Mouse (Mus musculus) kidney, postnatal 25 days (tissue): ENCODE results near the gene Pdpn.

ENCODE experiments used
- DNase-seq, 2 experiments: peaks; one replicate each; pipeline ENCODE4 v3.0.0; 2021; ENCODE audit warnings: mixed read lengths in 2 of 2

Gene Pdpn

DNA sequence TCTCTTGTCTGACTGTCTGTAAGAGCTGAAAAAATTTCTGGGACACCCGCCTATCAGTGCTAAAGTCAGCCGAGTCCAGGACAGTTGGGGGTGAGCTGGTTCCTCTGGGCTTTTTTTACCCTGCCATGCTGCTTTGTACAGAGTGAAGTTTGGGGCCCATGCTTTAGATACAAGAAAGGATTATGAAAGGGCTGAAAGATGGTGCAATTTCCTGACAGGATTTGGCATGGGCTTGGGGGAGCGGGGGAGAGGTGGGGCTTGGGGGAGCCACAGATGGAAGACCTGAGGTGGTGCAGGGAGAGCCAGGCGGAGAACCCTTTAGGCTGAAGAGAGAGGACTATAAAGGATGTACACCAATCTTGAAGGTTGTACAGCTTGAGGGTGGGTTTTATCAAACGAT lies 60.2 kb downstream of the Pdpn start:
- DNase-seq = no peak

DNA sequence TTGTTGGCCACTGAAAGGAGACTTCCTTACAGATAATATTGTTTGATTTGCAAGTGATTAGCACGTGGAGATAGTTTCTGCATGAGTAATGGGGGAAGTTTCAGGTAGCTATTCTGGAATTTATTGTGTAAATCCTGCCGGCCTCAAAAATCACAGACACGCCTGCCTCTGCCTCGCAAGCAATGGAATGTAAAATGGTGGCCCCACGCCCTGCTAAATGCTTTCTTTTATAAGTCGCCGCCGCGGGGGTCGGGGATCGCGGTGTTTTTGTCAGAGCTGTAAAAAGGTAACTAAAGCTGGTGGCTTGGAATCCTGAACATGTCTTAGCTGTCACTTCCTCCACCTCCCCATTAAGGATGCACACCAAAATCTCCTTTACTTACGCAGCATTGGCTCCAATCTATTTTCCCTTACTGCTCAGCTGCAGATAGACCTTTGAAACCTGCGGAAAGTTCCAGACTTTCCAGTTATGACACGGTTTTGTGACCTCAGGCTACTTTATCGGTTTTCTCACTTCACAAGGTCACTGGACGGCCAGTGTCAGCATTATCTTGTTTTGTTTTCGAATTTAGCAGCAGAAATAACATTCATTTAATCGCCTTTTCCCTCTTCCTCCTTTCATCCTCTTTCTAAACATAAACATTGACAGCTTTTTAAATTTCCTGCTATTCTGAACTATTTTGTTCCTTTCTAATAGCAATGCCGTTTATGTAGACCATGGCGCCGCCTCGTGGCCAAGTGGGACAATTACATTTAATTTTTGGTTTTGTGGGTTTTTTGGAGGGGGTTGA lies 60.9 kb downstream of the Pdpn start:
- peak; percentile 48 to 61 for DNase-seq

DNA sequence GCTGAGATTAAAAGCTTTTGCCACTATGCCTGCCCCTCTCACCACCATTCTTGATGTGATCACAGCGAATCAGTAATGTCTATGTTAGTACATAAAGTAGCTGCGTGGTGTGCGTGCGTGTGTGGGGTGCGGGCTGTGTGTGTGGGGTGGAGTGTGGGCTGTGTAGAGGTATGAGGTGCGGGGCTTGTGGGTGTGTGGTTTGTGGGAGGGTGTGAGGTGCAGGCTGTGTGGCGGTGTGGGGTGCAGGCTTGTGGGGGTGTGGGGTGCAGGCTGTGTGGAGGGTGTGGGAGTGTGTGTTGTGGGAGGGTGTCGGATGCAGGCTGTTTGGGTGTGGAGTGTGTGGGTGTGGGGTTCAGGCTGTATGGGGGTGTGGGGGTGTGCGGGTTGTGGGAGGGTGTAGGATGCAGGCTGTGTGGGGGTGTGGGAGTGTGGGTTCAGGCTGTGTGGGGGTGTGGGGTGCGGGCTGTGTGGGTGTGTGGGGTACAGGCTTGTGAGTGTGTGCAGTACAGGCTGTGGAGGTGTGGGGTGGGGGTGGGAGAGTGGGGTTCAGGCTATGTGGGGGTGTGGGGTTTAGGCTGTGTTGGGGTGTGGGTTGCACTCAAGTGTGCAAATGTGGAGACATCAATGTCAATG lies 67.5 kb downstream of the Pdpn start:
- no peak for DNase-seq

GRCm38 (mm10) chr4:143231110-143231509 lies 68.3 kb downstream of the Pdpn start:
- no peak for DNase-seq

DNA sequence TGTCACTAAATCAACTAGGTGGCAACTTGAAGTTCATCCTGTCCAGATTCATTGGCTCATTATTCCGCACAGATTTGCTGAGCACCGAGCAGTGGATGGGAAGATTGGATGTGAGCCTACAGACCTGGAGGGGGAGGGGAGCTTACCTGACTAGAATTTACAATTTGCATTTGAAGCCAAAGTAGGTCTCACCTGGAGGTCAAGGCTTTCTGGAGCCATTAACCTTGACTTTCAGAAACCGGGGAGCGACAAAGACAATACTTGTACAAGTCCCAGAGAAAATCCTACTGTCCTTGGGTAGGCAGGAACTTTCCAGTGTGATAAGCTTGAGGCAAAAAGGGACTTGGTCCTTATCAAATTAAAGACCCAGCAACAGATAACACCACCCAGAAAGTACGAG lies 71.4 kb downstream of the Pdpn start:
- DNase-seq = peak in 1 of 2 experiments; percentile 37

- no peak for DNase-seq
Measured at GRCm38 (mm10) chr4:143225886-143226285, 73.5 kb downstream of the Pdpn start.

DNA sequence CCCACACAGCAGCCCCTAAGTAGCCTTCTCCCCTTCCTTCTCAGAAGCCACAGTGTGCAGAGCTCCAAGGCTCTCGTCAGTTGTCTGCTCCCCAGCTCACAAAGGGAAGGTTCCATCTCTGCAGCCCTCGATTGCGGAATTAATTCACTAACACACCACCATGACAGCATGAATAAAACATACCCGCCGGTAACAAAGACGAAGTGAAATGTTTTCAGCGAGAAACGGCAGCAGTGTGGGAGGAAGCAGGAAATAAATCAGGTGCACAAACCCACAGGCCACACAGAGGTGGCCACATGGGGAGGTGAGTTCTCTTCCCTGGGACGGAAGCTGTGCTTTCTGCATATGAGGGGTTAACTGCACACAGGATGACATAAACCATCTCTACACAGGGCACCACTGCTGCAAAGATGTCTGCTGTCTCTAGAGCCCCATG lies 80.0 kb downstream of the Pdpn start:
- no peak for DNase-seq

- DNase-seq = no peak
Measured at GRCm38 (mm10) chr4:143218858-143219257, 80.5 kb downstream of the Pdpn start.
